Mouse (Mus musculus): Measurements from ENCODE around the gene Tm9sf4.

Tm9sf4 gene

DNA sequence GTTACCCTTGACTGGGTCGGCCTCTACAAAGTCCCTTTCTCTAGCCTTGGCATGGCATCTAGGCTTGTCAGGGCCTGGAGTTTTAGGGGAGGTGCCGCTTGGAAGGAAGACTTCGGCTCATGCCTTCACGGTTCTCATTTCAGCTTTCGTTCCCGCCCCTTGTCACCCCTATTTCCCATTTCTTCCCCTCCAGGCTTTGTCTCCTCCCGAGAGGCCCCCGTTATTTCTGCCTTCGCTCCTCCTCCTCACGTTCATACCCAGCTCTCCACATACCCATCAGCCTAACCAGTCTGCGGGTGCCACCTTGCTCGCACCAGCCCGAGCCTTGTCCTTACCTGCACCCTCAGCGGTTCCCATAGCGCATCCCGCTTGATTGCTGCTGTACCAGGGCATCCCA, 579 bp downstream of the Tm9sf4 start:
- DNase-seq: no peak

DNA sequence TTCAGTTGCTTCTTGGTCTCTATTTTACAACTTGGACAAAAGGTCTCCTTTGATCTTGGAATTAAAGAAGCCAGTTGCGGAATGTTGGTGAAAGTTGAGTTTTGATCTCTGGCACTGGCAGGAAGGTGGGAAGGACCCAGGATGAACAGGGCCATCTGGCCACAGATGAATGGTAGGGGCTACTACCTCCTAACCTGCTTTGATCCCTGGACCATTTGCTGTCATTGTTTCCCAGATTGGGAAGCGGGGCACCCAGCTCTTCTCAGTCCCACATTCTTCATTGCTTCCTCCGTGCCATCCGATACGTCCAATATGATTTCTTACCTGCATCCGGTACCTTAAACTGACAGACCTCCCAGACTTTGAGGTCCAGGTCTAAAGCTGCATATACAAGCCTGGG, 6.0 kb downstream of the Tm9sf4 start:
- DNase-seq: no peak

GRCm38 (mm10) chr2:153168134-153168820, 7.2 kb downstream of the Tm9sf4 start:
- DNase-seq: no peak

DNA sequence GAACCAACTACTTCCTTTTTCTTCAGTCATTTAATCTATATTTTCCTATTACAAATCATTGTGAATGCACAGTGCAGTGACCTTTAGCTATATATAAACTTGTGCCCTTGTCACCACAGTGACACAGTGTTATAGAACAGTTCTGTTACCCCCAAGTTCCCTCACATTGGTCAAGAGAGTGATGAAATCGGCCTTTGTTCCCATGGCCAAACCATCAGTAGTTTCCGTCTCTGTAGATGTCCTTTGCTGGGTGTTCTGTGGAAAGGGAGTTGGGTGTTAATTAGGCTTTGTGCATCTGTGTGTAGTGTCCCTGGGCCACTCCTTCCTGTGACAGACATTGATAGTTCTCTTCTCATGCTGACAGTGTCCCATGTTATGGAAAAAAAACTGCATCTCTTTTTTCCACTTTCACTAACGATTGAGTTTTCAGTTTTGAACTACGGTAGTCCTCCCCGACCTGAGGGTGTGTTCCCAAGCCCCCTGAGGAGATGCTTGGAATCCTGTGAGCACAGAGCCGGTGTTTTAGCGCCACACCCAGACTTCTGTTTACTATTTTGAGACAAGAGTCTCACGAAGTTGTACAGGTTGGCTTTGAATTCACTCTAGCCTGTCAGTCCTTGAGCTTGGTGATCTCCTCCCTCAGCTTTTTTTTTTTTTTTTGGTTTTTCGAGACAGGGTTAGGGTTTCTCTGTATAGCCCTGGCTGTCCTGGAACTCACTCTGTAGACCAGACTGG, 9.6 kb downstream of the Tm9sf4 start:
- DNase-seq: no peak

GRCm38 (mm10) chr2:153171966-153172365, 10.9 kb downstream of the Tm9sf4 start:
- DNase-seq: no peak

DNA sequence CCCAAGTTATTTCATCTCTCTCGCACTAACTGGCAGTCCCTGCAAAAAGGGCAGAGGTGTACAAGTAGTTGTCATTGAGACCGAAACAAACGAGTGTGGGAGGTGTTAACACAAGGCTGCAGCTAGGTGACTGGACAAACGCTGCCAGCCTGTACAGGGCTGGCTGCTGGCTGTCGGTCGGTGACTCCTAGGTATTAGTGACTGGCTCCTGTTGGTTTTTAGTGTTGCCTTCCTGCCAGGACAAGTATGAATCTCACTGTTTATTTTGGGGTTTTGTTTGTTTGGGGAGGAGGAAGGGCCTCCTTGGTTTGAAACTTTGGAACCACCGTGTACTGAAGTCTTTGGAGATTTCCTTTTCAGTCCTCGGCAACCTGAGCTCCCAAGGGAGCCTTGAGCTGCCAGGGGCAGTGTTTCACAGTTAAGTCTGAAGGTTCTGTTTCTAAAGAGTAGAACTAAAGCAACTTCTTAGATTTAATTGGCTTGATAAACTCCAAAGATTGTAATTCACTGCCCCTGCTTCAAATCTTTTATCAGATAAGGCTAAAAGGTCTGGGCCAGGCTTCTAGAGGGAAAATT, 15.0 kb downstream of the Tm9sf4 start:
- DNase-seq: no peak

DNA sequence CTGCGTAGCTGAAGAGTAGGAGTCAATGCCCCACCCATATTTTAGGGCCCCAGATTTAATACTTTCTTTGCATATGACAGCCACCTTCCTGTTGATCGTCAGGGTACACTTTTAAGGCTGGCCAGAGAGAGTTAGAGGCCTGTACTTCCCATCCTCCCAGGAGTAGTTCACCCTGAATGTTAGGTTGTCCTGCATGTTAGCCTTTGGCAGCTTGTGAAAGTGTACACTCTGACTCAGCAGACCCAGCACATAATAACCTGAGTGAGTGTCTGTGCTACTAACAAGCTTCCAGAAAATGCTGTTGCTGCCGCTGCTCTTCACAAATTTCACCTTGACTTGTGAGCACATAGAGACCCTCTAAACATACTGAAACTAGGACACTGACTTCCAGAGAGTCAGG, 16.1 kb downstream of the Tm9sf4 start:
- DNase-seq: no peak

DNA sequence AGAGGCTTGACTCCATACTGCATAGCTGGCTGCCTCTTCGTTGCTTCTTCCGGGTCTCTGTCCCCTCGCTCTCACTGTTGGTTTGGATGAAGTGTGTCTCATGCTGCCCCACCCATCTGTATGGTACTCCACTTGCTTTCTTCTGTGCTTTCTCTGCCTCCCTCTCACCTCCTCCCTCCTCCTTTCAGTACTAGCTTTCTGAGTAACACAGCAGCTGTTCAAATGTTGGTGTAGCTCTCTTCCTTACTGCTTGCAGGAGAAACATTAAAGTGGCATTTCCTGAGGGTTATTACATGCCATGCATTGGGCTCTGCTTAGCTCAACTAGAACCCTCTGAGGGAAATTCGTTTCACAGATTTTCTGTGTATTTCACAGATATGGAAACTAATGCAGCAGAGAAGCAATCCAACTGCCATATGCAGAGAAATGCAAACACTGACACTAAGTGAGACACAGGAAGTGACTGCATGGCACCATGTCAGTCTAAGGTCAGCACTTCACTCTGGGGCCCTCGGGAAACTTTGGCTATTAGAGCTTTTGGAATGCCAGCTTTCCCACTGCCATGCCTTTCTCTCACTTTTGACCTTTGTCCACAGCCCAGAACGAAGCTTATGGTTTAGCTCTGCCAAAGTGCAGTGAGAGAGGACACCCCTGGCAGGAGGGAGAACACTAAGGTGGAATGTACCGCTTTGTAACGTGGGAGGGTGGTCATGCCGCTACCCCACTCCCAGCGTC, 18.2 kb downstream of the Tm9sf4 start:
- DNase-seq: no peak

DNA sequence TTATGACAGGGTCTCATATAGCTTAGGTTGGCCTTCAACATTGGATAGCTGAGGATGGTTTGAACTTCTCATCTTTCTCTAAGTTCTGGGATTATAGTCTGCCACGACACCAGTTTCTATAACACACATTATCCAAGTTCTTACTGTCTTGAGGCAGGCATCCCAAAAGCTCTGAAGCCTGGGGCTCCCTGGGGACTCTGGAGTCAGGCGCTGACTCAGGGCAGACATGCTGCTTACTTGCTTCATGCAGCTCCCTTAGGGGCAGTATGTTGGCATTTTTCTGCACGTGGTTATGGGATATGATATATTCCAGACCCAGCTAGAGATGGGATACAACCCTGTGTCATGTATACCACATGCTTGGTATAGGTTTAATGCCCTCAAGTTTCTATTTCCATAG, 18.9 kb downstream of the Tm9sf4 start:
- no peak for DNase-seq

GRCm38 (mm10) chr2:153186176-153186591, 25.1 kb downstream of the Tm9sf4 start:
- no peak for DNase-seq

GRCm38 (mm10) chr2:153187848-153188247, 26.7 kb downstream of the Tm9sf4 start:
- no peak for DNase-seq

DNA sequence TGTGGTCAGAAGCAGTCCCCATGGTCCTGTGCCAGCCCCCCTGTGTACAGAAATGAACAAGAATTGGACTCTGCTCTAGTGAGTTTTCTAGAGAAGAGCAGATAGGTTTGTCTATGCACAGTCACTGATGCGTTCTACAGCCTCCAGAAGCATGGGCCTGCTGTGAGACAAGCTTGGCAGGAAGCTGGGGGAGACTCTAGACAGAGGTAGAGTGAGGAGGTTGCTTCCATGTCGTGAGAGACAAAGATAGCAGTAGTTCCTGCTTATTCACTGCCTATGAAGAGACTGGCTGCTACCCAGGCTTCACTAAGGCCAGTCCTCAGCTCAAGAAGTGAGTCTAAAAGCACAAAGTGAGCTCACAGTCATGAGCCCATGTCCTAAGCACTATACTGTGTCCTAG, 30.1 kb downstream of the Tm9sf4 start:
- no peak for DNase-seq

- no peak for DNase-seq
Observed at GRCm38 (mm10) chr2:153194255-153194654, 33.2 kb downstream of the Tm9sf4 start.

GRCm38 (mm10) chr2:153198485-153198884, 37.4 kb downstream of the Tm9sf4 start:
- DNase-seq: no peak

DNA sequence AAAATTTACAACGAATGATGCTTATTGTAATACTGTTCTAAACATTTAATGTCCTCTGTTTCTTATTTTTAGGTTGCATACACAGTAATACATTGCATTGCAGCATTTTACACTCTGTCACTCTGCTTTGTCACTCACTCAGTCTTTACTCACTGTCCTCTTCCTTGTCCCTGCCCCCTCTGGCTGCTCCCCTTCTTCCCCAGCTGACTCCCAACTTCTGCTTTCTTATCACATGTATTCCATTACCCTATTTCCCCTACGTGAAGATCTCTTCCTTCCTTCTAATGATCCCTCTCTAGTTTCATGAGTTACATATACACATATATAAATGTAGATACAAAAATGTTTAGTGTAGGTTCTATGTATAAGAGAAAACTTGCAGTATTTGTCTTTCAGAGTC, 38.0 kb downstream of the Tm9sf4 start:
- no peak for DNase-seq

- no peak for DNase-seq
Observed at GRCm38 (mm10) chr2:153202766-153203165, 41.7 kb downstream of the Tm9sf4 start.

GRCm38 (mm10) chr2:153208149-153208548, 47.0 kb downstream of the Tm9sf4 start:
- no peak for DNase-seq

DNA sequence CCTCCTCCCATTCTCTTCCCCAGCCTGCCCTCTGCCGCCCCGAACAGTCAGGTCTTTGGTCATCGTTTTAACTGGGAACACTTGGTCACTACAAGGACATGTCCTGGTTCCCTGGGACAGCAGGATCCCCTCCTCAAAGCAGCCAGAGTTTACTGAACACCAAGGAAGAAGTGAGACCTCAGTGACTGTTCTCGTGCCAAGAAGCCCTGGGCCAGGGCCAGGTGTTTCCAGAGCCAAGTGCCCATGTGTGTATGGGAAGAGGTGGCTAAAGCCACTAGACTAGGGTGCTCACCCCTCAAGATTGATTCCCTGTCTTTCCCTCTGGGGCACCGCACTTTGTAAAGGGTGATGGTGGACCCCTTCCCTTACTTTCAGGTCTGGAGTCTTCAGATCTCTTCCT, 48.2 kb downstream of the Tm9sf4 start:
- DNase-seq: no peak

GRCm38 (mm10) chr2:153211451-153211850, 50.3 kb downstream of the Tm9sf4 start:
- peak in 1 of 2 experiments; percentile 20 for DNase-seq

- no peak for DNase-seq
Observed at GRCm38 (mm10) chr2:153213351-153213750, 52.2 kb downstream of the Tm9sf4 start.

DNA sequence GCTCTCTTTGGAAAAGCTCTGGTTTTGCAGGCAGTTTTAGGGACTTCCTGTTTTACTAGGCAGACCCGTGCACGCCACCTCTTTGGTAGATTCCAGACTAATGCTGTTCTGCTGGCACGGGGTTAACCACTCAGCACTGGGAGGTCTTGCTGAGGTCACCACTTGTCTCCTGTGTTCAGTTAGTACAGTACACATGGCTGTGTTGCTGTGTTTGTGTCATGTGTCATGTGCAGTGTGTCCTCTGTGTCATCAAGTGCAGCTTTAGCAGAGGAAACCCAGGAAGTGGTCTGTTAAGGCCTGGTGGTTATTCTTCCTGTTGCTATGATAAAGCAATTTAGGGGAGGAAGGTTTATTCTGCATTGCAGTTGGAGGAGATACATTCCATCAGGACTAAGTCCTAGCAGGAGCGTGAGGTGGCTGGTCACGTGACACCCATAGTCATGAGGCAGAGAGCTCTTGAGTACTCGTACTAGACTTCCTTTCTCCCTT, 53.7 kb downstream of the Tm9sf4 start:
- DNase-seq: peak; percentile 41 to 43

DNA sequence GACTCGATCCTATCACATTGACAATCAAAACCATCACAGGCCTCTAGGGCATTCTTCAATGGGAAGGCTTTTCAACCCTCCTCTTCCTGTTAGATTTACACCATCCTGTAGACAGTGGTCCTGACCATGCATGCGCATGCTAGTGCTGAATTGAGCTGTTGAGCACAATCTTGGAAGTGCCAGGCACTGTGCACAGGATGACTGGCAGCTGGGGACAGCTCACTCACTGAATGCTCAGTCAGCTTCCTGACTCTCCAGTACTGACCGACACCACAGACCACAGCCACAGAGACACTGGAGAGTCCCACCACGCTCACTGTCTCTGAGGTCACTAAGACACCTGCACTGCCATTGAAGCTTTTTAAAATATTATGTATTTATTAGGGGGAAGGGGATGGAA, 54.3 kb downstream of the Tm9sf4 start:
- DNase-seq: no peak

DNA sequence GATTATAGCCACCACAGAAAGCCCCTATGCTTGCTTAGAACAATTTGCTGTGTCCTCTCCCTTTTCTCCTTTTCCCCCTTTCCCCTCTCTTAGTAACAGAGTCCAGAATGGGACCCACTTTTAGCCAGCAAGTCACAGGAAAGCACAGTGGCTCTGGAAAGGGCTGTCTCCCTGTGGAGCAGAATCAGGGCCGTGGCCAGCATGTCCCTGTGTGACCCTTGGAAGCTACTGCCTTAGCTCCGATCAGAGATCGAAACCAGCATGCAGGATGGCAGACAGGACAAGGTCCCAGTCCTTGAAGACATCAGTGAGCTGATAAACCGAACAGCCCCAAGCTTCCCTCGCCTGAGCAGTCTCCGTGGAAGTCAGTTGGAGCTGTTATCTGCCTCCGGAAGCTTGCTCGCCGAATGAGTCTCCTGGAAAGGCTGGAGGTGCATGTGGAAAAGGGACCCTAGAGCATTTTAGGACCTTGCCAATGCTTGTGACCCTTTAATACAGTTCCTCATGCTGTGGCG, 56.8 kb downstream of the Tm9sf4 start:
- DNase-seq: no peak
